Mouse (Mus musculus): Measurements from ENCODE around the gene March6. TPM values are rescaled to one million over a fixed set of nuclear protein-coding genes. Genes with fewer than 3 reads are reported as not detected.

Gene March6
- polyA plus RNA-seq, 1 experiment from 2014 or later, result 61.4 TPM

DNA sequence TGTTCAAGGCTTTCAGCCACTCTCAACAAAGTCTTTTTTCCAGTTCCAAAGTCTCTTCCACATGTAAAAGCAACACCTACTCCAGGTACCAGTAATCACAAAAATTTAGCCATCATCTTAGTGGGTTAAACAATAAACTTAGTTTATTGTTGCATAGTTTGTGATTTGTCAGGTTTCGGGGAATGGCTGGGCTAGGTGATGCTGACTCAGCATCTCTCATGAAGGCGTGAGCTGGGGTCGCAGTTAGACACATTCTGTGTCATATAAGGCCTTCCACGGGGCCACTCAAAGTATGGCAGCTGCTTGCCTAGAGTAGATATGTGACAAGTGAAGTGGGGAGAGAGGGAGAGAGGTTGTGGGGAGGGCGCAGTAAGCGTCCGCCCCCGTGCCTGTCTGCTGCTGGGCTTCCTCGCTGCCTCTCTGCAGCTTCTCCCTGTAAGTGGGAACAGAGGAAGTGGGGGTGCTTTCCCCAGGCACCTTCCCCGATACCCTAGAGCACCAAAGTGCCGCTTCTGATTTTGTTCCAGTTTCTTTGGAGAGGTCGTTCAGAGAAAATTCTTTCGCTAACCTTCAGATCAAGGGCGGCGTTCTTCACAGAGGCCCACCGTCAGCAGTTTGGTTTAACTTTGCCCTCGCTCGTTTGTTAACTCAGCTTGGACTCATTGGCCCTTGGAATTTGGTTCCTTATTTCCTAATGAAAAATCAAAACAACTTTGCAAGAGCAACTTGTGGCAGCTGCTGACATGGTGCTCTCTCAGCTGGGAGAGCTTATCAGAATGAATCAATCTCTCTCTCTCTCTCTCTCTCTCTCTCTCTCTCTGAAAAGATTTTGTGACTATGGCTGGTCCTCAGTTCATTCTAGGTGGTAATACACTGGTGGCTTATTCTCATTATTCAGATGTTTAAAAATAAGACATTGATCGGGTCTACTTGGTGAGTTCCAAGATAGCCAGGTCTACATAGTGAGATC is 33.0 kb upstream of the March6 start:
- no peak overlapping the region for H3K27ac ChIP-seq
- 75% methylated on average over 19 of the region's 19 CpGs for WGBS
- peaks cover 4% of the 10 kb centered on the region for H3K4me1 ChIP-seq
- no peak overlapping the region for H3K4me2 ChIP-seq (replicated peaks)
- no peaks in the 10 kb centered on the region for H3K27me3 ChIP-seq (replicated peaks)
- H3K9me3 ChIP-seq, result 0 out of 2 replicates have a peak, but pooled peaks cover 7% of the 10 kb centered on the region
- no peak overlapping the region for H3K4me3 ChIP-seq
- no peak for ATAC-seq (ENCODE audit: low FRiP score, low read depth)
- no peaks in the 10 kb centered on the region for H3K36me3 ChIP-seq
- no peak overlapping the region for H3K9ac ChIP-seq

DNA sequence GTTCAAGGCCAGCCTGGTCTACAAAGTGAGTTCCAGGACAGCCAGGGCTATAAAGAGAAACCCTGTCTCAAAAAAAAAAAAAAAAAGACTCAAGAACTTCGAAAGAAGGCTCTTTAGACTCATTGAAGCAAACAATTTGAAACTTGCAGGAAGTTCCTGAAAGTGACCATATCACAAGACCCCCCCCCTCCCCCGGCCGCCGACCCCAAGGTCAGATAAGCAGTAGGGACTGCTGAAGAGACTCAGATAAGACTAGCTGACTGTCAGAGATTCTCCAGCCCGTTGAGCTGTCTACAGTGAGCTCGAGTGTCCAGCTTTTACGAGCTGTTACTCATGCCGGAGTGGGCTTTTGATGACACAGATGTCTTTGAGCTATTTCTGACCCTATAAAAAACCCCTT is 32.0 kb upstream of the March6 start:
- no peaks in the 10 kb centered on the region for H3K4me1 ChIP-seq
- no peak overlapping the region for H3K9ac ChIP-seq
- no peak overlapping the region for H3K4me3 ChIP-seq
- 78% methylated on average over 8 of the region's 8 CpGs for WGBS
- no peaks in the 10 kb centered on the region for H3K36me3 ChIP-seq
- no peak overlapping the region for H3K4me2 ChIP-seq (replicated peaks)
- no peaks in the 10 kb centered on the region for H3K27me3 ChIP-seq (replicated peaks)
- 0 out of 2 replicates have a peak, but pooled peaks cover 7% of the 10 kb centered on the region for H3K9me3 ChIP-seq
- ATAC-seq (ENCODE audit: low FRiP score, low read depth), result no peak
- H3K27ac ChIP-seq, result no peak overlapping the region

DNA sequence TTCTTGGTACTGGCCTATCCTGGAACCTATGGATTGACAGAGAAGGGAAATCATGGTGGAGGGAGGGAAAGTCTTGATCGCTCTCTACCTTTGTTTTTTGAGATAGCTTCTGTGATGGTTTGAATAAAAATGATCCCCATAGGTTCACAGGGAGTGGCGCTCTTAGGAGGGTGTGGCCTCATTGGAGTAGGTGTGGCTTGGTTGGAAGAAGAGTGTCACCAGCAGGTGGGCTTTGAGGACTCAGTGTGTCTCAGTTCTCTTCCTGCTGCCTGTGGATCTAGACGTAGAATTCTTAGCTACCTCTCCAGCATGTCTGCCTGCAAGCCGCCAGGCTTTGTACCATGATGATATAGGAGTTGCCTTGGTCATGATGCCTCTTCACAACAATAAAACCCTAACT is 31.1 kb upstream of the March6 start:
- no peak overlapping the region for H3K4me2 ChIP-seq (replicated peaks)
- H3K9me3 ChIP-seq, result 0 out of 2 replicates have a peak, but pooled peaks cover 7% of the 10 kb centered on the region
- no peak overlapping the region for H3K9ac ChIP-seq
- H3K27ac ChIP-seq, result no peak overlapping the region
- H3K27me3 ChIP-seq (replicated peaks), result no peaks in the 10 kb centered on the region
- H3K4me1 ChIP-seq, result no peaks in the 10 kb centered on the region
- ATAC-seq (ENCODE audit: low FRiP score, low read depth), result no peak
- no peak overlapping the region for H3K4me3 ChIP-seq
- WGBS, result 91% methylated on average over 4 of the region's 4 CpGs
- no peaks in the 10 kb centered on the region for H3K36me3 ChIP-seq

DNA sequence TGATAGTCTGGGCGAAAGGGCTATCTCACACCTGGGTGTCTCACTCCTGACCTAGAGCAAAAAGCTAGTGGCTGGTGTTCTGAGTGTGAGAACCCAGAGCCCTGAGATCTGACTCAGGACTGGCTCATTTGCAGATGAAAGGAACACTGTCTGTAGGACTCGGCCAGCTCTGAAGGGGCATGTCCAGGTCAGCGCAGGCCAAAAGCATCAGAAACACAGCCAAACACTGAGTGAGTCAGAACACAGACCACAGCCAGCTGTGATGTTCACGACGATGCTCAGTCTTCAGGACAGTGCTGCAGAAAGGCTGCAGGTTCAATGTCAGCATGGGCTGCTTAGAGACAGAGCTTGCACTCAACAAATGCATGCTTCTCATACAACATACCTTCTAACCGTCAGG is 30.5 kb upstream of the March6 start:
- no peak for ATAC-seq (ENCODE audit: low FRiP score, low read depth)
- Histone ChIP-seq H3K4me2 (replicated peaks) (no peak overlapping the region), H3K36me3 (no peaks in the 10 kb centered on the region), H3K4me1 (no peaks in the 10 kb centered on the region), H3K9ac (no peak overlapping the region), H3K9me3 (0 out of 2 replicates have a peak, but pooled peaks cover 7% of the 10 kb centered on the region), H3K27me3 (replicated peaks) (no peaks in the 10 kb centered on the region), H3K4me3 (no peak overlapping the region), H3K27ac (no peak overlapping the region)
- WGBS, result 65% methylated on average over 6 of the region's 6 CpGs

DNA sequence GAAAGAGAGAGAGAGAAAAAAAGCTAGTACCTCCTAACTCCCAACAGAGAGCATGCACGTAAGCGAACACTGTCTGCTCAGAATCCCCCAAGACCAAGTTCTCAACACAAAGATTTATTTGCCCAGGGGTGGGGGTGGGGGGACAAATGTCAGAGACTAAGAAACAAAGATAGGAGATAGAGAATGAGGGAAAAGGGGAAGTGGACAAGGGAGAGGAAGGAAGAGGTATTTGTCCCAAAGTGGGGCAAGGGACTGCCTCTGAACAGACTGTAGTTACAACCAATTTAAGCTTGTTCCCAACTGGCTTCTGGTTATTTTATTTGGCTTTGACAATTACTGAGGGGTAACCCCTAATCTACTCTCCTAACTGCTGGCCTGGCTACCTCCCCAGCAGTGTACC is 24.0 kb upstream of the March6 start:
- Histone ChIP-seq H3K27me3 (replicated peaks) (no peaks in the 10 kb centered on the region), H3K4me3 (no peak overlapping the region), H3K4me1 (no peaks in the 10 kb centered on the region), H3K36me3 (no peaks in the 10 kb centered on the region), H3K4me2 (replicated peaks) (no peak overlapping the region), H3K9me3 (0 out of 2 replicates have a peak, but pooled peaks cover under 1% of the 10 kb centered on the region), H3K9ac (no peak overlapping the region), H3K27ac (no peak overlapping the region)
- WGBS, result 84% methylated on average over 2 of the region's 2 CpGs
- no peak for ATAC-seq (ENCODE audit: low FRiP score, low read depth)

DNA sequence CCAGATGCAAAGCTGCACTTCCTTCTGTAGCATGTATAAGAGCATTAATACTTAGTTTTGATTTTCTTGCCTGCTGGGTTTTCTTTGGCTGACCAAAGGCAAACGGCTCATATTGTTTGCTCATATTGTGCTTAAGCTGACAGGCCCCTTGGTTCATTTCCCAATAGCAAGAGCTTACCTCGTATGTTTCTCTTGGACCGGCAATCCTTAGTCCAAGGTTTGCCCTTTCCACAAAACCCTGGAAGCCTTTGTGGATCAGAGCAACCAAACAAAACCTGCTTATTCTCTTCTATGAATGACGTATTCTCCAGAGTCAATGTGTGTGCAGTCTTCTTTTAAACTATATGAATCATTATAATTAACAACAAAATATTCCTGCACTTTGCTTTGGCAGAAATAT is 19.5 kb upstream of the March6 start:
- 91% methylated on average over 4 of the region's 4 CpGs for WGBS
- Histone ChIP-seq H3K9ac (no peak overlapping the region), H3K4me1 (no peaks in the 10 kb centered on the region), H3K36me3 (no peaks in the 10 kb centered on the region), H3K9me3 (no peaks in the 10 kb centered on the region), H3K4me3 (no peak overlapping the region), H3K27me3 (replicated peaks) (no peaks in the 10 kb centered on the region), H3K4me2 (replicated peaks) (no peak overlapping the region), H3K27ac (no peak overlapping the region)
- ATAC-seq (ENCODE audit: low FRiP score, low read depth), result no peak

DNA sequence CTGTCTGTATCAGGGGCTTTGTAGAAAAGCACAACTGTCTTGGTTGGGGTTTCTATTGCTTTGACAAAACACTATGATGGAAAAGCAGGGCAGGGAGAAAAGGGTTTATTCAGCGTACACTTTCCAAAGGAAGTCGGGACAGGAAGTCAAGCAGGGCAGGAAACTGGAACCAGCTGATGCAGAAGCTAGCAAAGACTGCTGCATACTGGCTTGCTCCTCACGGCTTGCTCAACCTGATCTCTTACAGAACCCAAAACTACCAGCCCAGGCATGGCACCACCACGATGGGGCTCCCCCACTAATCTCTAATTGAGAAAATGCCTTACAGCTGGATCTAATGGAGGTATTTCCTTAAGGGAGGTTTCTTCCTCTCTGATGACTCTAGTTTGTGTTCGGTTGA is 16.6 kb upstream of the March6 start:
- H3K4me3 ChIP-seq, result no peak overlapping the region
- H3K27me3 ChIP-seq (replicated peaks), result no peaks in the 10 kb centered on the region
- H3K9ac ChIP-seq, result no peak overlapping the region
- no peak for ATAC-seq (ENCODE audit: low FRiP score, low read depth)
- WGBS, result 76% methylated on average over 5 of the region's 5 CpGs
- H3K4me2 ChIP-seq (replicated peaks), result no peak overlapping the region
- H3K4me1 ChIP-seq, result peaks cover 9% of the 10 kb centered on the region
- H3K36me3 ChIP-seq, result no peaks in the 10 kb centered on the region
- no peaks in the 10 kb centered on the region for H3K9me3 ChIP-seq
- no peak overlapping the region for H3K27ac ChIP-seq

DNA sequence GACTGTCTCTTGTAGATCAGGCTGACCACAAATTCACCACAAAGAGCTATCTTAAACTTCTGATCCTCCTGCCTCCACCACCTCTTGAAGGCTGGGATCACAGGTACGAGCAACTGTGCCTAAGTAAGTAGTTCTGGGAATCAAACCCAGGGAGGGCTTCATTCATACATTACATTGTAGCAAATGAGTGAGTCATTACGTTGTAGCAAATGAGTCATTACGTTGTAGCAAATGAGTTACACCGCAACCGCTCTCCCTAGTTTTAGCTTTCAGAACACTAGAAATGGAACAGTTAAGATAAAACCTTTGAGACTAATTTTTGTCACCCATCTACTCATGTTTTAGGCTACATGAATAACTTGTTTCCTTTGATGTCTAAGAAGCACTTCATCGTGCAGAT is 15.4 kb upstream of the March6 start:
- Histone ChIP-seq H3K36me3 (no peaks in the 10 kb centered on the region), H3K4me3 (no peak overlapping the region), H3K4me1 (peaks cover 18% of the 10 kb centered on the region), H3K4me2 (replicated peaks) (no peak overlapping the region), H3K27ac (no peak overlapping the region), H3K9me3 (no peaks in the 10 kb centered on the region), H3K9ac (no peak overlapping the region), H3K27me3 (replicated peaks) (no peaks in the 10 kb centered on the region)
- ATAC-seq (ENCODE audit: low FRiP score, low read depth), result no peak
- WGBS, result 91% methylated on average over 6 of the region's 6 CpGs

DNA sequence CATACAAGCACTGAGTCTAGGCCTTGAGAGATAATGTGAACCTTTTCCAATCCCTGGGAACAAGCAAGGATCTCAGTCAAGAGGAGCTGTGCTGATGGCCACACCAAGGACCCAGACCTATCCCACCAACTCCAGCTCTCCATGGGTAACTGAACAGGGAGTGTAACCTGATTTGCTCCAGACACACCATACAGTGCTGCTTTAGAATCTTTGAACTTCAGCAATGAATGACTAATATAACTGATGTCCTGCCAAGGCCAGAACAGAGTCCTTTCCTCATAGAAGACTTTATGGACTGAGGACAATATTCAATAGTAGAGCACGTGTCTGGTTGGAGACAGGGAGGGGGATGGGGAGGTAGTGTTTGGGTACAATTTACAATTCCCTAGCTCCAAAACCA is 14.2 kb upstream of the March6 start:
- no peak for ATAC-seq (ENCODE audit: low FRiP score, low read depth)
- H3K9ac ChIP-seq, result no peak overlapping the region

DNA sequence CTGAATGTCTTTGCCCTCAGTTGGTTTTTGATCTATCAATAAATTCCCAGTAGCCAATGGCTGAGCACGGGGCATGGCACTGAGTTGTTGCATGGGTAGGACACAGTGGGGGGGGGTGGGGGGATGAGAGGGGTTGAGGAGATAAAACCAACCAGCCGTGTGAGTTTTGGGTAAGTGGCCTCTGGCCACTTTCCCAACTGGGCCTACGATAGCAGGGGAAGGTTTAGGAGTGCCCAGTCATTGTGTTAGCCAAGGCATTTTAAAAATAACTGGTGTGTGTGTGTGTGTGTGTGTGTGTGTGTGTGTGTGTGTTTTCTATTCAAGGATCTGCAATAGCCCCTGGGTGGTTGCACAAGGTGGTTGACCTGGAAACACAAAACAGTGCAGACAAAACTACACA is 12.4 kb upstream of the March6 start:
- Histone ChIP-seq H3K4me2 (replicated peaks) (no peak overlapping the region), H3K36me3 (no peaks in the 10 kb centered on the region), H3K9me3 (no peaks in the 10 kb centered on the region), H3K9ac (no peak overlapping the region), H3K4me1 (peaks cover 18% of the 10 kb centered on the region), H3K4me3 (no peak overlapping the region), H3K27ac (no peak overlapping the region), H3K27me3 (replicated peaks) (no peaks in the 10 kb centered on the region)
- WGBS, result 11% methylated on average over 3 of the region's 3 CpGs
- peak; percentile 46; the same call in 1 of the 2 replicates for ATAC-seq (ENCODE audit: low FRiP score, low read depth)

More for the DNA sequence above, 14.2 kb upstream of the March6 start:
- H3K27me3 ChIP-seq (replicated peaks), result no peaks in the 10 kb centered on the region
- H3K9me3 ChIP-seq, result no peaks in the 10 kb centered on the region
- H3K4me2 ChIP-seq (replicated peaks), result no peak overlapping the region
- no peak overlapping the region for H3K27ac ChIP-seq
- no peaks in the 10 kb centered on the region for H3K36me3 ChIP-seq
- H3K4me1 ChIP-seq, result peaks cover 18% of the 10 kb centered on the region
- WGBS, result 63% methylated on average over 1 of the region's 1 CpGs
- no peak overlapping the region for H3K4me3 ChIP-seq

DNA sequence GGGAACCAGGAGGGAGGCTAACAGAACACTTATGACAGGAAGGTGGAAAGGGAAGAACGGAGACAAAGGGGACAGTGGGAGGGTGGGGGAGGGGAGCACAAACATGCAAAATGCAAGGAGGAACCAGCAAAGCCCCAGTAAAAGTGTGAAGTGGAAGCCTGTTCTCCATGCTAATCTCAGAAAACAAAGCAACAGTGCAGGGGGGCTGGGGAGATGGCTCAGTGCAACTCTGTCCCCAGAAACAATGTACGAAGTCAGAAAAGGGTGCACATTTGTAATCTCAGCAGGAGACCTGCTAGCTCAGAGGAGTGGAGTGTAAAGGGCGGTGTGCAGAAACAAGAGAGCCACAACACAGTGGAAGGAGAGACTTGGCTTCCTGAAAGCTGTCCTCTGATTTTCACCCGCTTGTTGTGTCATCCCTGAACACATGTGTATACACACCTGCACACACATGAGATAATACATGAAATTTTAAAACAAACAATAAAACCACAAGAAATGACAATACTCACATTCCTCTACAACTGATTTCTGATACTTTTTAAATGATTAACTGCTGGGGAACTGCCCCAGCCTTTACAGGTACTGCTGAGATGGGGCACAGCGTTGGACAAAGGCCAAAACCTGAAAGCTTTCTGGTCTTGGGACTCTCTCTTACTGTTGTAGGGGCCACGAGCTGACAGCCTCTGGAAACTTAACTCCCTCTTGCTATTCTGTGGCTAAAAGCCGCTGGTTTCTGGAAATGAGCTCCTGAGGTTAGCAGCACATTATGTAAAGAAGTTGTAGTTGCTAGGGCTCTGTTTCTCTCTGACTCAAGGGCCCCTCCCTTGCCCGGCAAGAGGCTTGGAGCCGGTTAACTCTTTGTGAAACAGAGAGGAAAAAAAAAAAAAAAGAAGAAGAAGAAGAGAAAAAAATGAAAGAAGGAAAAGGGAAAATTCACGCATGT is 11.4 kb upstream of the March6 start:
- Histone ChIP-seq H3K36me3 (no peaks in the 10 kb centered on the region), H3K27me3 (replicated peaks) (no peaks in the 10 kb centered on the region), H3K4me3 (no peak overlapping the region), H3K4me1 (peaks cover 18% of the 10 kb centered on the region), H3K27ac (no peak overlapping the region), H3K9me3 (no peaks in the 10 kb centered on the region), H3K9ac (no peak overlapping the region), H3K4me2 (replicated peaks) (peak overlapping the region; percentile 30)
- ATAC-seq (ENCODE audit: low FRiP score, low read depth), result peak; percentile 65
- WGBS, result 8% methylated on average over 10 of the region's 10 CpGs

DNA sequence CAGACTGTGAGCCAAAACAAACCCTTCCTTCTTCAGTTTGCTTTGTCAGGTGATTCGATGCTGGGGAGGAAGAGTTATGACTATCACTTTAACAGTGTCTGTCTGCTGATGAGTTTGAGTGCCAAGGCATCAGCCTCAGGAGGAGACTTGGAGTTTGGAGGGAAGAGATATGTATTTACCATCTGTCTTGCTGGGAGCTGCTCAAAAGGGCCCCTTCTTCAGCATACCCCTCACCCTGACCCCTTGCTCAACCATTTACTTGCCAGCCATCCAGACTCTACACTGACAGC is 9.6 kb upstream of the March6 start:
- Histone ChIP-seq H3K9me3 (no peaks in the 10 kb centered on the region), H3K27ac (no peak overlapping the region), H3K27me3 (replicated peaks) (no peaks in the 10 kb centered on the region), H3K9ac (no peak overlapping the region), H3K4me2 (replicated peaks) (no peak overlapping the region), H3K36me3 (no peaks in the 10 kb centered on the region), H3K4me1 (peaks cover 32% of the 10 kb centered on the region), H3K4me3 (no peak overlapping the region)
- no peak for ATAC-seq (ENCODE audit: low FRiP score, low read depth)
- WGBS, result 70% methylated on average over 1 of the region's 1 CpGs
